Mouse (Mus musculus): ENCODE data around the gene Tjp2.

DNA sequence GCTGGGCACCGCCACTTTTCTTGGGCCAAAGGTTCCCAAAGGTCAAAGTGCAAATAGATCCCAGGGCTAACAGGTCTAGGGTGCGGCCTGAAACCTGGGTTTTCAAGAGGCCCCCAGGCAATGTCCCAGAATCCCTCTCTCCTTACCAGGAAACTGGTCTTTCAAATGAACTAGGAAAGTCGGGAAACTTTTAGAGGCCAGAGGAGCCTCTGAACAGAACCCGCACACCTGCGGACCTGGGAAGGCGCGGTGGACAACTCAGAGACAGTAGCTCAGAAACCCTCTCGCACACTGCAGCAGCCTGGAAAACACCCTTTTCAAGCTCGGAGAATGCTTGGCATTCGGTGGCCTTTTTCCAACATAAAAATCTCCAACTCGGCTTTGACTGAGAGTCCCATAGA, 979 bp downstream of the Tjp2 start:
- TF ChIP-seq POLR2A (IDR thresholded peaks at IDR 0.05; ENCODE audit: control insufficient read depth, extremely low read depth, insufficient read depth, low read length, poor library complexity) (no peak), CTCF (IDR thresholded peaks at IDR 0.05; ENCODE audit: borderline replicate concordance, control insufficient read depth, extremely low read depth, insufficient read depth, low read length, poor library complexity) (no peak)

Data from thymus, adult 2 months (tissue).